Mouse (Mus musculus): ENCODE results near the gene Gnpnat1. TPM values are rescaled to one million over a fixed set of nuclear protein-coding genes. Genes with fewer than 3 reads are reported as not detected.

Gene Gnpnat1
- total RNA-seq, 4 experiments from 2014 or later, result 7.2 to 10.8 (median 9.7) TPM

GRCm38 (mm10) chr14:45403651-45404050 lies 1.1 kb downstream of the Gnpnat1 start:
- DNase-seq (ENCODE audit: low spot score in 2 of 2), result no peak

- no peak for DNase-seq (ENCODE audit: low spot score in 2 of 2)
Observed at GRCm38 (mm10) chr14:45399836-45400235, 4.9 kb downstream of the Gnpnat1 start.

- no peak for DNase-seq (ENCODE audit: low spot score in 2 of 2)
Observed at GRCm38 (mm10) chr14:45389194-45389593, 15.5 kb downstream of the Gnpnat1 start.

GRCm38 (mm10) chr14:45388345-45389181 lies 16.1 kb downstream of the Gnpnat1 start:
- peak; percentile 84 to 92 for DNase-seq (ENCODE audit: low spot score in 2 of 2)

- DNase-seq (ENCODE audit: low spot score in 2 of 2), result no peak
Observed at GRCm38 (mm10) chr14:45387480-45387879, 17.2 kb downstream of the Gnpnat1 start.

- no peak for DNase-seq (ENCODE audit: low spot score in 2 of 2)
Observed at GRCm38 (mm10) chr14:45385596-45385995, 19.1 kb downstream of the Gnpnat1 start.

GRCm38 (mm10) chr14:45382912-45383311 lies 21.8 kb downstream of the Gnpnat1 start:
- DNase-seq (ENCODE audit: low spot score in 2 of 2), result no peak

GRCm38 (mm10) chr14:45380756-45381155 lies 24.0 kb downstream of the Gnpnat1 start:
- DNase-seq (ENCODE audit: low spot score in 2 of 2), result no peak

- DNase-seq (ENCODE audit: low spot score in 2 of 2), result no peak
Observed at GRCm38 (mm10) chr14:45378771-45379170, 25.9 kb downstream of the Gnpnat1 start.

GRCm38 (mm10) chr14:45365196-45365587 lies 39.5 kb downstream of the Gnpnat1 start:
- DNase-seq (ENCODE audit: low spot score in 2 of 2), result no peak

GRCm38 (mm10) chr14:45364211-45365195 lies 40.2 kb downstream of the Gnpnat1 start:
- peak; percentile 31 to 67 for DNase-seq (ENCODE audit: low spot score in 2 of 2)

- DNase-seq (ENCODE audit: low spot score in 2 of 2), result peak; percentile 93 to 94
Observed at GRCm38 (mm10) chr14:45350931-45351859, 53.5 kb downstream of the Gnpnat1 start, which contains the start of gene Styx. TSS of gene Styx (plus strand) at chr14:45351093.

GRCm38 (mm10) chr14:45329589-45330181 lies 75.0 kb downstream of the Gnpnat1 start, which contains the start of gene Psmc6:
TSS of gene Psmc6 (plus strand) at chr14:45329788.
- peak; percentile 79 to 88 for DNase-seq (ENCODE audit: low spot score in 2 of 2)

- no peak for DNase-seq (ENCODE audit: low spot score in 2 of 2)
Observed at GRCm38 (mm10) chr14:45329018-45329588, 75.6 kb downstream of the Gnpnat1 start.

- no peak for DNase-seq (ENCODE audit: low spot score in 2 of 2)
Observed at GRCm38 (mm10) chr14:45328072-45328713, 76.5 kb downstream of the Gnpnat1 start.

Data from gastrocnemius, adult 8-10 months (tissue).